Mouse (Mus musculus): Measurements from ENCODE around the gene Decr2.
"Not testable (repeated sequence)": the region's sequence is repeated elsewhere in the genome, so short reads cannot be mapped to it uniquely, and the experiment has no call there.

Decr2 gene

DNA sequence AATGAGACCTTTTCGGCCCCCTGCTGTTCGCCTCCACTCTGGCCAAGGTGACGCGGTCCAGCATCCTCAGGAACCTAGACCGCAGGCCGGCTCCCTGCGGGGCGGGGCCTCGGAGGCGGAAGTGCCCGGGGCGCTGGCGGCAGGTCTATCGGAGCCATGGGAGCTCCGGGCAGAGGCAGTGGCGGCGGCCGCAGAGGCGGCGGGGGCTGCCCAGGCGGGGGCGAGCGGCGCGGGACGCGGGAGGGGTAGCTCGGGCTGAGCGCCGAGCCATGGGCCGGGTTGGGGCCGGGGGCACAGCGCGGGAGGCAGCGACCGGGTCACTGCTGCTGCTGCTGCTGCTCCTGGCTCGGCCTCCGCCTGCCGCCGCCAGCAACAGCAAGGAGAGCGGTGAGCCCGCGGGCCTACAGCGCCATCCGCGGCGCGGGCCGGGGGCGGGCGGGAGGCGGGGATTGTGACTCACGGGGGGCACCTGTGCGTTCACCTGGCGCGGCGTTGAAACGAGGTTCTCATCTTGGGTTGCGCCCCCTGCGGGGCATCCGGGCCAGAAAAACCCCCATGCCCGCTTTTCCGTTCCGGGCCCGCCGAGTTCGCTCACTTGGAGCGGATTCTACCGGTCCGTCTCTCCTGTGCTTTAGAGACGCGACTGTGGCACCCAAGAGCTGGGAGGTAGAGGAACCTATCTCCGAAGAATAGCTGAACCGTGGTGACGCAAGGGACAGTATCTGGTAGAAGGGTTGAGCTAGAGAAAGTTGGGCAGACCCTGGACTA lies 23.2 kb upstream of the Decr2 start, which contains the start of gene Tmem8:
Gene Tmem8 (plus strand): TSS at position 119 of the 768 bp plus-strand sequence.
- DNase-seq, result peak; percentile 81 to 84

DNA sequence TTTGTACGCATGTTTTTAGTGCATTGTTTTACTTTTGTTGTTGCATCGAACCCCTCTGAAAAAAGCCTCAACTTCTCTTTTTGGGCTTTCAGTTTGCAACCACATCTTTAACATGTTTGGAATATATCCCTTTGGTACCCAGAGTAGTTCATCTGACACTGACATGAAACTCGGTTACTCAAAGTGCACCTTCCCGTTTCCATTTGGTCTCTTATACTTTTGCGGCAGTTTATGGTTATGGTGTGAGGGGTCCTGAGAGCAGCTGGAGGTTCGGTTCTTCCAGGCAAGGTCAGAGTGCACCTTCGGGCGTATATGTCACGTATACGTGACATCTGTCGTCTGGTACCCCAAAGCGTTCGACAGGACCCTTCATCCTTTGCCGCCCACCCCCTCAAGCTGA lies 22.6 kb upstream of the Decr2 start:
- no peak for DNase-seq

DNA sequence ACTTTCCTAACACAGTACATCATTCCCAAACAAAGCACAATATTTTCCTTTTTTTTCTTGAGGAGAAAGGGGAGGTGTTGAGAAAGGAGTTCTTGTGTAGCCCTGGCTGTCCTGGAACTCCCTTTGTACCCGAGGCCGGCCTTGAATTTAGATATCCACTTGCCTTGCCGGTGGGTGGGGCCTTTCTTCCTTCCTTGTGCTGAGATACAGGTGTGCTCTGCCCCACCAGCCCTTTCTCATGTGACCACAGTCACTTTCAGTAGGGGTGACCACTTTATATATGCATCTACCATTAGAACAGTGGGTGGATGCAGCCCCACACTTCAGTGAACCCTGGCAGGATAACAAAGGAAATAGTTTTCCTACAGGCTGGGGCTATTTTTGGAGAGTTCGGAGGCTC lies 21.6 kb upstream of the Decr2 start:
- DNase-seq, result no peak

DNA sequence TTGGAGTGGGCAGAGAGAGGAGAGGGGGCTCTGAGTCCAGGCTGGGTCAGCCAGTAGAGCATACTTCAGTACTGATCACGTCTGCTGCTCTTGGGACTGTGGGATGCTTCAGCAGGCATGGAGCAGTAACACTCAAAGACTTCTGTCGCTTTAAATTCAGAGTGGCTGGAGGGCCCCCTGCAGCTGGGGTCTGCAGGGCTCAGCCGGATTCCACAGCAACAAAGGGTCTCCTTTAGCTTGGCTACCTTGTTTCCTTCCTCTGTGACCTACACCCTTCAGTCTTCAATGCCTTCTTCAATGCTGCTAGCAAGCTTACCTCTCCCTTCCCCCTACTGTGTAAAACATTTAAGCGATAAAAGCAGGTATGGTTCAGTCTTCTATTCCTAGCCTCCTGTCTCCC lies 20.9 kb upstream of the Decr2 start:
- DNase-seq, result no peak

DNA sequence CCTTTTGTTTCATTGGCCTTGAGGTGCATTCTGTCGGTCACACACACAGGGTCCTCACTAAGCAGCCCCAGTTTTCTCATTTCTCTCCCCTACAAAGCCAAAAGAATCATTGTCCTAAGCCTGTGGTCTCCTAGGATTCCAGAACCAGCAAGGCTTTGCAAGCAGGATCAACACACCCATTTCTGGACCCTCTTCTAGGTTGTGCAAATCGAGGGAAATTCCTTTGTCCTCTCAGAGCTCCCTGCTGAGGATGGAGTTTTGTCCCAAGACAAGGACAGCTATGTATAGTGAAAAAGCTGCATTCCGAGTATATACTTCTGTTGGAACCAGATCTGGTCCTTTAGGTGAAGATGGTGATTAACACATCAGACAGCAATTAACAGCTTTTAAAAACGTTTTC lies 20.0 kb upstream of the Decr2 start:
- DNase-seq, result no peak

DNA sequence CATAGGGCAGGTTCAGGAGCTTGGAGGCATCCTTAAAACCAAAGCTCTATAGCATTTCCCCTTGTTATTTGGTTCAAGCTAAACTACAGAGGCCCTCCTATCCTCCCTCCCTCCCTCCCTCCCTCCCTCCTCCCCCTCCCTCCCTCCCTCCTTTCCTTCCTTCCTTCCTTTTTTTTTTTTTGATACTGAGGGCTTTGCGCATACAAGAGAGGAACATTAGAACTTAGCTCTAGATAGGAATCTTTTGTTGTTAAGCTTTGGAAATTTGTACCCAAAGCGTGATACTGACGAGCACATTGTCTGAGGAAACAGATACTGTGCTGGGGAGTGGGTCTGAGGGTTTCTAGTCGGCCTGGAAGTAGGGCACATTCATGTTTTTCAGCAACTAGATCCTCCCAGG lies 15.5 kb upstream of the Decr2 start:
- DNase-seq, result no peak

DNA sequence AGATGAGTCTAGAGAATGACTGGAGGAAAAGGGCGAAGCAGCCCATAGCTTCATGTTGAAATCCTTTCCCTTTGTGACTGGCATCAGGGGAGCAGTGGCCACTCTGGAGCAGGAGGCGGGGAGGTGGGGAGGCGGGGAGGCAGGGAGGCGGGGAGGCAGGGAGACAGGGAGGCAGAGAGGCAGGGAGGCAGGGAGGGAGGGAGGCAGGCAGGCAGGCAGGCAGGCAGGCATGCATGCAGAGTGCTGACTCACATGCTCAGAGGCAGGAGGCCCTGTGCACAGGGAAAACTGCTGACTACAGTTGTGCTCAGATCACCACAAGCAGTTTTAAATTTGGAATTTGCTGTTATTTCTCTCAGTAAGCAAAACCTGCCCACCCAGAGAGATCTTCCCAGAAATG lies 11.3 kb upstream of the Decr2 start:
- DNase-seq, result no peak

DNA sequence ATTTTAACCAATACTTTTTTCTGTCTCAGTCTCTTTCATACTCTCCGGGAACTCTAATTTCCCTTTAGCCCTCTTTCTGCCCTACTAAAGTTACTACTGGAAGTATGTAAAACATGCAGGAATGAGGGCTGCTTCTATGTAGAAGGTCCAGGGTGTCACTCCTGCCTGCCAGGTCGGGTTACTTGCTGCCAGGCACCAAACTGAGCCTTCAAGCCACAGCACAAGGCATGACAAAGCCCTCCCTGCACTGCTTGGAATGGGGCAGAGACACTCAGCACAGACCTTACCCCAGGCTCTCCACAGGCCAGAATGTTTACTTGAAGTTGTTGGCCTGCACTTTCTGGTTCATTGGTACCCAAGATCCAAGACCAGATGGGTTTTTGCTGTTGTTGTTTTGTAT lies 10.0 kb upstream of the Decr2 start:
- no peak for DNase-seq

DNA sequence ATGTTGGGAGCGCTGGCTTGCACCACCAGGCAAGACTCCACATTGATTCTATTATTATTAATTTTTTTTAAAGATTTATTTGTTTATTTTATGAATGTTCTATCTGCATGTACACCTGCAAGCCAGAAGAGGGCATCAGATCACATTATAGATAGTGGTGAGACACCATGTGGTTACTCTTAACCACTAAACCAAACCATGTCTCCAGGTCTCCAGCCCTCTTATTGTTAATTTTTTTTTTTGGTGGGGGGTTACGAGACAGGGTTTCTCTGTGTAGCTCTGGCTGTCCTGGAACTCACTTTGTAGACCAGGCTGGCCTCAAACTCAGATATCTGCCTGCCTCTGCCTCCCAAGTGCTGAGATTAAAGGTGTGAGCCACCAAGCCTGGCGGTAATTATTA lies 9.2 kb upstream of the Decr2 start:
- DNase-seq, result not testable (repeated sequence)

DNA sequence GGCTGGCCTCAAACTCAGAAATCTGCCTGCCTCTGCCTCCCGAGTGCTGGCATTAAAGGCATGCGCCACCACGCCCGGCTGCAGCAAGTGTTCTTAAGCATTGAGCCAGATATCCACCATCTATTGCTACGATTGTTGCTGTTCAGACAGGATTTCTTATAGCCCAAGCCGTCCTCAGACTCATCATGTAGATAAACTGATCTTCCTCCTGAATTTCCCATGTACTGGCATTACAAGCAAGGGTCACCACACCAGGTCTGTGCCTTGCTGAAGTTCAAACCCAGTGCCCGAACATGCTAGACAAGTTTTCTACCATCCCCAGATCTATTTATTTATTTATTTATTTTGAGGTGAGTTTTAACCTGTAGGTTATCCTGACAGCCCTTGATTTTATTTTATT lies 8.3 kb upstream of the Decr2 start:
- DNase-seq, result no peak

DNA sequence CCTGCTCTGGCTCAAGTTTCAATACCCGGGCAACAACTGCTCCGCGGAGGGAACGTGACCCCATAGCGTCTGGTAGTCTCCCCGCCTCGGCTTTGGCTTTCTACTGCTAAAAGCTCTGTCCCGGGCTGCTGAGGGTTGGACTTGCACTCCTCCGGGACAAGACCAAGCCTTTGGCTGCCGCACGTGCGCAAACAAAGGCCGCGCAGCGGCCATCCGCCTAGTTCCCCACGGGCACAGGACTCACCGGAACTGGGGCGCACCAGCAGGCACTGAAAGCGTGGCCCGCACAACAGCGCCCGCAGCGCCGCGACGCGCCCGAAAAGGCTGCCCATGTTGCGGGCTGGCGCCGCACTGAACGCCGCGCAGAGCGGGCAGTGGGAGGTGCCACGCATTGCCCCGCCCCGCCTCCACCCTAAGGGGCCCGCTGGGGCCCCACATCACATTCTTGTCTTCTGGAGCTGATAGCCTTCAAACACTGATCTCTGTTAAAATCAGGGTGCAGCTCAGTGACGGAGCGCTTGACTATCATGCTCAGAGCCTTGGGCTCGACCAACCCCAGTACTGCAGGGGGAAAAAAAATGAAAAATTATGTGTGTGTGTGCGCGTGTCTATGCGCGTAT lies 5.1 kb upstream of the Decr2 start, which contains the start of gene Nme4:
Gene Nme4 (minus strand): TSS at position 482 of the 620 bp plus-strand sequence.
- DNase-seq, result peak; percentile 48 to 62

DNA sequence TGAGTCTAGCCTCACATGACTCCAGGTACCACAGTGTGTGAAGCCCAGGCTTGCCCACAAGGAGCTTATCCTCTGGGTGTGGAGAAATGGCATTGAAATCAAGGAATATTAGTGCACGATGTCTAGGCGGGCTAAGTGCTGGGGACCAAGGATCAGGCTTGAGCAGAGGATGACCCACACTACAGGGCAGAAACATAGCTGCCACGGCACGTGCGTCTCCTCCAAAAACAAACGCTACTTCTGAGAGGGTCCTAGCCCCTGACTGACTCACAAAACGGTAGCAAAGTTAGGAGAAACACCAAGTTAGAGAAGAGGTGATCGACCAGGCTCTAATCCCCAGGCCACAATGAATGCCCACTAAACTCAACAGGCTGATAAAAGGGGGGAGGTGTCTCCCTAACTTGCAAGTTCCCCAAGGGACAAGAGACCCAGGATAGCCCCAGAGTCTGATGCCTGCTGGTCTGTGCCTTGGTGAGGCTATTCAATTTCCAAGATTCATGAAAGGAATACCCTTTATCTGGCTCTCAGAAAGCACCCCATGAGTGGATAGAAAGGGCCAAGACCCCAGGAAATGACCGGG lies 4.5 kb upstream of the Decr2 start:
- DNase-seq, result no peak

DNA sequence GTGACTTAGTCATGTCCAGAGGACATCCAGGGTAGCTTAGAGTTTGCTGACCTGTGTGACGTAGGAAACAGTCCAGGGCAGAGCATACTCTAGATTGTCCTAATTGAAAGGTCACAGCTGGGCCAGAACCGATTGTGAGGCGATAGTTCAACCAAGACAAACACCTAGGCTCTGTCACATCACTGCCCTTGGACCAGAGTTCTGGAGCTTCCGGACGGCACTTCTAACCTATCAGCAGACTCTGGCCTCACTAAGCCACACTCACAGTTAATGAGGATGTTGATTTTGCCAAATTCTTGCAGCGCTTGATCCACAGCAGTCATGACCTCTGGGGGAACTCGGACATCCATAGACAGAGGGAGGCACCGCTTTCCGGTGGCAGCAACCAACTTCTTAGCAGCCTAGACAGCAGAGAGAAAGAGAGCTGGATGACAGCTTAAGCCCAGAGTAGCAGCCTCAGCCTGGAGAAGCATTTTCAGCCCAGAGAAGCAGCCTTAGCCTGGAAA lies 3.0 kb downstream of the Decr2 start:
- no peak for DNase-seq

DNA sequence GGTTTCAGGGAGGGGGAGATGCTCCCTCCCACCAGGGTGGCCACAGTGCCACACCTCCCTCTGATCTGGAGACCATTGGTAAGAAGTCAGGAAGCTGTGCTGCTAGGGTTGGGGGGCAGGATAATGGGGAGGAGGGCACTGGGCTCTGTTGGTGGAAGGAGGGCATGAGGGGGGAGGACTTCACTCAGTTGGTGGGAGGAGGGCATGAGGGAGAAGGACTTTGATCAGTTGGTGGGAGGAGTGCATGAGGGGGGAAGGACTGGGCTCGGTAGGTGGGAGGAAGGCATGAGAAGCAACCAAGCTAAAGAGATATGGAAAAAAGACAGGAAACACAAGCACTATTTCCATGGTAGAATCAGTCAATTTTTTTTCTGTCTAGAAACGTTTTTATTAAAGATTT lies 9.3 kb downstream of the Decr2 start:
- no peak for DNase-seq

DNA sequence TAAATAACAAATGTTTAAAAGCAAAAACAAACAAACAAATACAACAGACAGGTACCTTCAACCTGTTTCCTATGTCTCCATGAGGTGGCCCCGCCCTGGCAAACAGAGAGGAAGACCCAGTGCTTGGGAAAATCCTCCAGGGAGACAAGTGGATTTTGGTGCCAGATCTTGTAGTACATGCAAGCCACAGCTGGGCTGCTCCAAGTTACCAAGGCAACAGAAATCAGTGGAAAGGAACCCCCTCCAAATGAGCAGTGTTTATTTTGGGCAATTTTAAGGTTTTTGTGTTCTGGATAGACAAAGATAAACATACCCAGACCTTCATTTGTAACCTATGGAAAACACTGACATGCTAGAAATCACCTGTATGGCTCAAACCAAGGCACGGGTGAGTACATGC lies 11.3 kb downstream of the Decr2 start:
- DNase-seq, result no peak

DNA sequence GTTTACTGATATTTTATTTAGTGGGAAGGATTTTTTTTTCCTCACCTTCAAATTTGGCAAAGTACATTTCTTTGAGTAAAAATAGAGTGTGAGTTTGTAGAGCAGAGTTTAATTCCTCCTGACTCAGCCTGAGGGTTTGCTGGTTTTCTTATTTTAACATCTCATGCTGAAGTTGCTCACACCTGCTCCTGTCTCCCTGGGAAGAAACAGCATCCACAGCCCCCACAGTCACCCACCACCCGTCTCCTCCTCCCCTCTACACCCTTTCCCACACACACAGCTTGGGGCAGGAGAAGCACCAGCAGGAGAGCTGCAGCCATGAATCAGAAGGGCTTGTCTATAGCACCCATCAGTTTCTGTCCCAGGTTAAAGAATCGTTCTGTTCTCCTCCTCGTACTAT lies 14.9 kb downstream of the Decr2 start:
- DNase-seq, result no peak

DNA sequence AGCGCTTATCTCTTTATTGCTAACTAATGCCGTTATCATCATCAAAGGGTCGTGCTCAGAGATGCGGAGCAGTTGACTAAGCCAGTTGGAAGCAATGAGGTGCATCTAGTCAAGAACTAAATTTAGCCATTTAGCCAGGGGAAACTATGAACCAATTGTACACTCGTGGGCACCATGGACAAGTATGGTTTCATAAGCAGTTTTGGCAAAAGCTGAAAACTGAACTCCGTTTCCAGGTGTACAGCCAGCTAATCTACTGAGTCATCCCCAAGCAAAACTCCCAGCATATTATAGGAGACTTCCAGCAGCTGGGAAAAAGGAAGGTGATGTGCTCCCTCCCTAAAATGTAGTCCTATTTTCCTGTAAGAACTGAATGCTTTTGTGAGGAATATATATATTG lies 20.0 kb downstream of the Decr2 start:
- DNase-seq, result no peak

DNA sequence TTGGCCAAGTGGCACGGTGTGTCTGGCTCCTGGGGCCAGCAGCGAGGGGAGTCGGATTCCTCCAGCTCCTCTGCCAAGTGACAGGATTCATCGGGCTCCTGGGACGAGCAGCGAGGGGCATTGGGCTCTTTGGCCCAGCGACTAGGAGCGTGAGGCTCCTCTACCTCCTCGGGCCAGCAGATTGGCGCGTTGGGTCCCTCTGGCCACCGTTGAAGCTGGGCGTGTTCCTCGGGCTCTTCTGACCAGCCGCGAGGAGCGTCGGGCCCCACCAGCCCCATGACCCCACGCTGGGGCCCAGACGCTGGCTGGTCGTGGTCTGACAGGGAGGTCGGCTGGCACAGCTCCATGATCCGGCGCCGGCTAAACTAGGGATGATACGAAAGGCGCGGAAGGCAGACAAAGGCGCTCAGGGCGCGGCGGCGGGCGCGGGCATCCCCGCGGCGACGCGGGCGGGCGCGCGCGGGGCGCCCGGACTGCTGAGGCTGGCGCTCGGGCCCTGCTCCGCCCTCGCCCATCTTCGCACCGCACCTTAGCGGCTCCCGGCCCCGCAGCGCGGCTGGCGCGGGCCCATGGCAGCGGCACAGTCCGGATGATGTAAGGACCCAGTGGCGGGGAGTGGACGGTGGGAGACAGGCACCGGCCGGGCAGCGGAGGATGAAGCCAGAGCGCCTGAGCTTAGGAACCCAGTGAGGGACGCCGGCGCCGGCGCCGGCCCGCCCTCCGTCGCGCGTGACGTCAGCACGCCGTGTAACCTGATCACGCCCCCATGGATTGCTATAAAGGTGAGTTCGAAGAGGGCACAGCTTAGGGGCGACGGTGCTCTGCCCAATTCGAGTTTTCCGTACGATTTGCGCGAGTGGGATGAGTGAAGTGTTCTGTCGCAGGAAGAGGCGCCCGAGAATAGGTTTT lies 21.1 kb downstream of the Decr2 start, which contains the start of gene Rab11fip3:
Gene Rab11fip3 (minus strand): TSS at position 725 of the 909 bp plus-strand sequence.
- DNase-seq, result peak; percentile 84 to 85

DNA sequence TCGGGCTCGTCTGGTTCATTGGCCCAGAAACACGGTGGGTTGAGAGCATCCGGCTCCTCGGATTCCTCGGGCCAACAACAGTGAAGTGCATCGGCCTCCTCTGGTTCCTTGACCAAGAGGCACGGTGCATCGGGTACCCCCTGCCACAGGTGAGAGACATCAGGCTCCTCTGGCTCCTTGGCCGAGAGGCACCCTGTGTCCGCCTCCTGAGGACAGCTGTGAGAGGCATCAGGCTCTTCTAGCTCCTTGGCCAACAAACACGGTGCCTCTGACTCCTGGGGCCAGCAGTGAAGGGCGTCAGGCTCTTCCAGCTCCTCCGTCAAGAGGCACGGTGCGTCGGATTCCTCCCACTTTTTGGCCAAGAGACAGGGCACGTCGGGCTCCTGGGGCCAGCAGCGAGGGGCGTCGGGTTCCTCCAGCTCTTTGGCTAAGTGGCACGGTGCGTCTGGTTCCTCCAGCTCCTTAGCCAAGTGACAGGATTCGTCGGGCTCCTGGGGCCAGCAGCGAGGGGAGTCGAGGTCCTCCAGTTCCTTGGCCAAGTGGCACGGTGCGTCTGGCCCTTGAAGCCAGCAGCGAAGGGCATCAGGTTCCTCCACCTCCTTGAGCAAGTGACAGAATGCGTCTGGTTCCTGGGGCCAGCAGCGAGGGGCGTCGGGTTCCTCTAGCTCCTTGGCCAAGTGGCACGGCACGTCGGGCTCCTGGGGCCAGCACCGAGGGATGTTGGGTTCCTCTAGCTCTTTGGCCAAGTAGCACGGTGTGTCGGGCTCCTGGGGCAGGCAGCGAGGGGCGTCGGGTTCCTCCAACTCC lies 21.9 kb downstream of the Decr2 start:
- peak; percentile 26 to 43 for DNase-seq

DNA sequence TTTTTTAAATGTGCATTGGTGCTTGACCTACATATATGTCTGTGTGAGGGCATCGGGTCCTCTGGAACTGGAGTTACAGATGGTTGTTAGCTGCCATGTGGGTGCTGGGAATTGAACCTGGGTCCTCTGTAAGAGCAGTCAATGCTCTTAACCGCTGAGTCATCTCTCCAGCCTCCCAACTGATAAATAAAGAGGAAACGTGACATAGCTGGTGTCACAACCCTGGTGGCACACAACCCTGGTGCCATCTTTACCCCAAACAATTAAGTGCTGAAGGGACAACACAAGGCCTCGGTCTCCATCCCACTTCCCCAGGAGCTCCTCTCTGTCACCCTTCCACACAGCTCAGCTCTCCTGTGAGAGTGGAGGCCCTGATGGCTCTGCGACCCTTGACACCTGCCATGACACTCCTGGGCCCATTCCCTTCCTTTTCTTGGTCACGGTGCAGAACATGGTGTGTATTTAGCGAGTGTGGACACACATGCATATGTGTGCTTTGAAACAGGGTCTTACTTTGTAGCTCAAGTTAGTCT lies 23.6 kb downstream of the Decr2 start:
- no peak for DNase-seq

DNA sequence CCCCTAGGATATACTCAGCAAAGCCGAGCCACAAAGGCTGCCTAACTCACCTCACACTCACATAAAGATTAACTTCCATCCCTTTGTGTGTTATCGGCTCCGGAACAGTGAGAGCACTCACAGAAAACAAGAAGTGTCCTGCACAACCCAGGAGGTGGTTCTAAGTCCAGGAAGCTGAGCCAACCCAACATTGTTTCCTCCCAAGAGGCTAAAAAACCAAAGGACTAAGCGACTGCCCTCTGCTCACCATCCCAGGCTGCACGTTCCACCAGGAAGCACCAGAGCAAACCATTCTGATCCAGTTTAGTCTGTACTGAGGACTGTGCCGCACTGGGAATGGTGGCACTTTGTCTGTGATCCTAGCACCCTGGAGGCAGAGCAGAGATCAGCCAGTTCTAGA lies 25.2 kb downstream of the Decr2 start:
- DNase-seq, result no peak

Data from lung, postnatal 4 days (tissue).